Mouse (Mus musculus): ENCODE data around the gene Mef2d.

Mef2d gene

DNA sequence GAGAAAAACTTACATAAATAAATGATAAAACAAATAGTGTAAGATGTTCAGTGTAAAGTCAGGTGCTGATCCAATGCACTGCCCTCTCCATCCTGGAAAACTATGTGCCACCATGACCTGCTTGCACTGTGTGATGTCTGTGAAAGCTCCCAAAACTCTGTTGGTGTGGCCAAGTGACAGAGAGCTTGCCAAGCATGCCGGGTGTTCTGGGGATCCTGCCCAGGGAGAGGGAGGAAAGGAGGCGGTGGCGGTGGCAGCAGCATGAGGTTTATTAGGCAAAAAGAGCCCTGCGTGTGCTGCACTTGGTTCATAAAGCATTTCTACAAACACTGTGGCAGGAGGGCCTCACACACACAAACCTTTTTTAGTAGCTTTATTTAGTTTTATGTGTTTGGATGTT lies 39.2 kb downstream of the Mef2d start:
- DNase-seq (ENCODE audit: low spot score in 2 of 2), result peak in 1 of 2 experiments; percentile 40

DNA sequence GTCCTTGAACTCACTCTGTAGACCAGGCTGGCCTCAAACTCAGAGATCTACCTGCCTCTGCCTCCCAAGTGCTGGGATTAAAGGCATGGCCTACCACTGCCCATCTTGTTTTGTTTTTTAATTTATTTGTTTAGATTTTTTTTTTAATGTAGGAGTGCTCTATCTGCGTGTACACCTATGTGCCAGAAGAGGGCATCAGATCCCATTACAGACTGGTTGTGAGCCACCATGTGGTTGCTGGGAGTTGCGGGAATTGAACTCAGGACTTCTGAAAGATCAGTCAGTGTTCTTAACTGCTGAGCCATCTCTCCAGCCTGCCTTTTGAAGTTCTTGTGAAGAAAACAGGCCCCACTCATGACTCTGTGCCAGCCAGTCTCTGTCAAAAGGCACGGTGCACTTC lies 44.3 kb downstream of the Mef2d start:
- no peak for DNase-seq (ENCODE audit: low spot score in 2 of 2)

DNA sequence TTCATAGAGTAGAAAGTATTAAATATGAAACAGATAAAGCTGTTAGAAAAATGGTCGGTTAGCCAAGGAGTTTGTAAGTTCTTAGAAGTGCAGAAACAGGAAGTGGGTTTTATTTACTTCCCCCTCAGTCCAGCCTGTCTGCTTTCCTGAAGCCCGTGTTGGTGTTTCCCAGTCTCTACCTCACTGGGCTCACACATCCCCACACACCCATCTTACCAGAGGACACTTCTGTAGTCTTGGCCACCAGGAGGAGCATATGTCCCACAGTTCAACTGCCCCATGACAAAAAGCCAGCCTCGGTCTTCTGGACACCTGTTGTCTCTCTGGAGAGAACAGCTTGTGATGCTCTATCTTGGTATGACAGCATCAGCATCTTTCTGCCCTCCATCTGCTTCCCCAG lies 49.0 kb downstream of the Mef2d start:
- no peak for DNase-seq (ENCODE audit: low spot score in 2 of 2)

DNA sequence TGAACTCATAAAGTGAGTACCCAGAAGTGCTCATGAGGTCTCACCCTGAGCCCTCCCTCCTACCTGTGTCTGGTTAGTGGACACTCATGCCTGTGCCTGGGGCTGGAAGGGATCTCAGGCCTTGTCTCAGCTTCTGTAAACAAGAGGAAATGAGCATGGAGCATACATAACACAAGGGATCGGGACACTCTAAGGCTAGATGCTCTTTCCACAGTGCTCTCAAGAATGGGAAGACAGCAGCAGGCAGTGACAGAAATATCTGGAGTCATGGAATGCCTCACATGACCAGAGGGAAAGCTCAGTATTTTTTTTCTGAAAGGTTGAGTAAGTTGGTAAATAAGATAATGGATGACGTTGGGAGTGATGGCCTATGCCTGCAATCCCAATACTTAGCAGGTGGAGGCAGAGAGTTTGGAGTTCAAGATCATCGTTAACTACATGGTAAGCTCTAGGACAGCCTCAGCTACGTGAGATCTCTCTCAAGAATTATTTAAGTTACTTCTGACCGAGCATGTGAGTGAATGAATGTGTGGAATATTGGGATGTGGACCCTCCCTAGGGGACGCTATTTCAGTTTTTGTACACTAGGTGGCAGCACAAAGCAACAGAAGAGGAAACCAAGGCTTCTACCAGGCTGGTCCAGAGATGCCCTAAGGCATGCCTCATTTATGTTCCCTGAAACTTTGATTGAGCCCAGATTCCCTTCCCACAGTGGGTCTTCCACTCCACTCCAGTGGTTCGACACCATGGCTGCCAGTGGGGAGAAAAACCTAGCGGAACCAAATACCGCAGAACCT lies 49.8 kb downstream of the Mef2d start:
- no peak for DNase-seq (ENCODE audit: low spot score in 2 of 2)

DNA sequence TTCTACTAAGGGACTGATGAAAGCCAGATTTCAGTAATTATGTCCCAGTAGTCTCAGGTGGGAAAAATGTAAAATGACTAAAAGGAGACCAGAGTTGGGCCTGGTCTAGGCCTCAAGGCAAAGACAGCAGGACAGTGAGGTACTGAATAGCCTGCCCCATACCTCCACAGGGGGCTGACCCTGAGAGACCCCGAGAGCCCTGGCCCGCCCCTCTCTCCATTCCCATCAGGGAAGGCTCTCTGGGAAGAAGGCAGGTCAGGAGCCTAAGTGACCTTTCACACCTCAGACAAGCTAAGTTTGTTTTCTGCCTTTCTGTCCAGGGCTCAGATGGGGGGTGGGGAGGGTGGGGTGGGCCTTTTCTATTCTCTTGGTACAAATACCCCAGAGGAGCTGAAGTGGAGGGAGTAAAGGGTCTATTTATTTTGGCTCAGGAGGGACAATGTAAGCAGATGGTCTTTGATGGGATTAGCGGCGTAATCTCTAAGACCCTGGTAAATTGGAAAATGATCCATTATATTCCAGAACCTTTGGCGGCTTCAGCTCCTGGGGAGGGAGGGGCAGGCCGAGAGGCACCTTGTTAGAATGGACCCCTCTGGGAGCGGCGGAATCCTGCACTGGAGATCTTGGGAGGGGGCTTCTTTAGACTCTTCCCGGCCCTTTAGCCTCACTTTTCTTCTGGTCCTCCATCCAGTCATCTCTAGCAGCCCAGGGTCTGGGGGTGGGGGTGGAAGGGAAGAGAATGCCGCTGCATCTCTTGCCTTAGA lies 55.8 kb downstream of the Mef2d start:
- no peak for DNase-seq (ENCODE audit: low spot score in 2 of 2)

DNA sequence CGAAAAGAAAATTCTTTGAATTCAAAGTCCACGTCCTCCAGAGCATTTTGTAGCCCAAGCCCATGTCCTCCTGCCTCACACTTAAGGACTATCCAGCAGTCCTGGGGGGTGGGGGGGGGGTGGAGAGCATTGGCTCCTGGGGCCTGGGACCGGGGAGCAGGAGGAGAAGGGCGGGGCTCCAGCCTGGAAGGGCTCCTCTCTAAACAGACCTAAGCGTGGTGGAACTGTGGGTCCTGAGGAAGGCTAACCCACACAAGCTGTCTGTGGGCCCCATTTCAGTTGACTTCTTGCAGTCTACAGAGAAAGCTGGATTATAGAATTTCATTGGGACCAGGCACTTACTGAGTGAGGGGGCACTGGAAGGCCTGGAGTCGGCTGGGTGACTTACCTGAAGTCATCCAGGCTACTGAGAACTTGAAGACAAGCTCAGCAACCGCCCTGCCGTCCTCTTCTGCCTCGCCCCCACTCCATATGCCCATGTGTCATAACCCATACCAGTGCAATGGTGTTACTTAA lies 56.4 kb downstream of the Mef2d start:
- DNase-seq (ENCODE audit: low spot score in 2 of 2), result no peak

DNA sequence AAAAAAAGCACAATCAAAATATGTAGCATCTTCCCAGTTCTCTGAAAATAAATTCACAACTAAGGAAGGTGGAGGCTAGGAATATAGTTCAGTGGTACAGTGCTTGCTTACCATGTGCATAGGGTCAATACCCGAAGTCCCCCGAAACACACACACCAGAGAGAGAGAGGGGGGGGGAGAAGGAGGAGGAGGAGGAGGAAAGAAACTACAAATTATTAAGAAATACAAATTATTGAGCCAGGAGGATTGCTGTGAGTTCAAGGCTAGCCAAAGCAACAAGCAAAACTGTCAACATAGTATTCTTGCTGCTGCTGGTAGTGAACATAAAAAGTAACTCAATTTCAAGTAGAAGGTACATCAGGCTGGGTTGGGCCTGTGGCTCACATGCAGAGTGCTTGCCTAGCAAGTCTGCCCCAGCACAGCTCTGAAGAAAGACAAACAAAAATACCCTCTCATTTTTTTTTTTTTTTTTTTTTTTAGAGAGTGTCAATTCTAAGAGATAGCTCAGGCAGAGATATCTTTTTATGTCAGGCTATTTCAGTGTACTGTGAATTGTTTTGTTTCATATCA lies 57.5 kb downstream of the Mef2d start:
- DNase-seq (ENCODE audit: low spot score in 2 of 2), result no peak

DNA sequence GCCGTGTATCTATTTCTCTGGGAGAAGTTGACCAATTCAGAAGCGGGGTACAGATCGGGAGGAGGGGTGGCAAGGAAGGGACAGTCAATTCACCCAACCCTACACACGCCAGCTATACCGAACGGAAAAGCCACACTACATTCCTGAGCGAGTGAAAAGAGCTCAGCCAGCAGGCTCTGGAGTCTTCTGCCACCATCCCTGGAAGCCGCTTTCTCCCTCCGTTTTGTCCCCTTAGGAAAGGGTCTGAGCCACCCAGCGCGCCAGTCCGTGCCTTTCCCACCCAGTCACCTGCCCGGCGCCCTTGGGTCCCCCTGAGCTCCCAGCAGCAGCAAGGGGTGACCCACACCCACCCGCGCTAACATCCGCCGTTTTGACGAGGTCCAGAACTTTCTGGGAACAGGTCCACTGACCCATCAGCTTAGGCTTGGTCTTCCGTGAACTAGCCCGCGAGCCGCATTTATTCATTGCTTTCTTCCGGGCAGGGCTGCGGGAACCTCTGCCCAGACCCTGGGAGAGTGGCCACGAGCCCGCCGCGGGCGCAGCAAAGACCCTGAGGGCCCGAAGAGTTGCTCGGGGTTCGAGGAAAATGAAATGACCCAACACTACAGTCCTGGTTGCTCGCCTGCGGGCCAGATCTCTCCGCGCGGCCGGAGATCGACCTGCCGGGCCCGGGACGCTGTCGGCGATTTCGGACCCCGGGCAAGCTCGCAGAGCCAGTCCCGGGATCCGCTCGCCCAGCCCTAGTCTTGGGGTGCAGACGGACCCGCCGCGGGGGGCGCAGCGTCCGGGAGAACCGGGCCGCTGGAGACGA lies 58.2 kb downstream of the Mef2d start:
- peak in 1 of 2 experiments; percentile 6 for DNase-seq (ENCODE audit: low spot score in 2 of 2)

DNA sequence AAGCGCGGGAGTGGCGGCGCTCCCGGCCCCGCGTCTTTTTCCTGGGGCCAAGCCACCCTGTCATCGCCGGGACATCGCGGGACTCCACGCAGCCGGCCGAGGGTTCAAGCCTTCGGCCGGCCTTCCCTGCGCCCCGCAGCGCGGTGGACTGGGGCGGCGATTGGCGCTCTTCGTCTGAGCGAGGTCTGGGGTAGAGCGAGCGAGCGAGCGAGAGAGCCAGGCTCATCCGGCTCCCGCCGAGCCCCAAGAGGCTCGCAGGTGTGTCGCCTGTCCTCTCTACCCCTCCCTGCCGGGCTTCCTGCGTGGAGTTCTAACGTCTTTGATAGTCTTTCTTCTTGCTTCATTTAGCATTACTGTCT lies 58.8 kb downstream of the Mef2d start:
- DNase-seq (ENCODE audit: low spot score in 2 of 2), result no peak

DNA sequence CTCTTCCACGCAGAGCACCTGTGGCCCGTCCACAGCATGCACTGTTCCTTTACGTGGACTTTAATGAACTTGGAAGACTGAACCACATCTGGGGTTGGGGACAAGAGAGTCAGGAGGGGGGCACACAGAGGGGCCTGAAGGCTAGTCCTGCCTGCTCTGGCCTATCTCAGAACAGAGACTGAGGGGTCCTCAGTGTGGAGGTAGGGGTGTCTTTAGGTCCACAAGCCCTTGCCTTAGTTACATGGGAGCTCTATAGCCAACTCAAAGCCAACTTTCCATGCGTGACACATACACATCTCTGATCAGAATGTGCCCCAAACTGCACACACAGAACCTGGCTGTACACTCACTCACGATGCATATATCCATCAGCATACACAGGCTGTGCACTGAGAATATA lies 59.5 kb downstream of the Mef2d start:
- no peak for DNase-seq (ENCODE audit: low spot score in 2 of 2)

DNA sequence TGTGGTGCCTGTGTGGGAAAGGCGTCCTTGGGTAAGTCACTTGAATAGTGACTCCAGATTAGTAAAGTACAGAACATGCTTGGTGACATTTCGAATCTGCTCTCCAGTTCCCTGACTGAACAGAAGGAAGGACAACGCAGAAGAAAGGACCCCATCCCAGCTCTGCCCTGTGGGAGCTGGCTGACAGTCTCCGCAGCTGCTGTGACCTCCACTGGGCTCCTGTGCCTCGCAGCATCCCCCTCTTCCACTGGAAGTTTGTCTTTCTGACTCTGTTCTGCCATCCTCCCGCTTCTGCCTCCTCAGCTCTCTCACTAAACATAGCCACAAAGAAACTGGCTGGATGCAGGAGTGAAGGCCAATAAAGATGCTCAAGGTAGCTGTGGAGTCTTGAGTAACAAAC lies 60.8 kb downstream of the Mef2d start:
- no peak for DNase-seq (ENCODE audit: low spot score in 2 of 2)

DNA sequence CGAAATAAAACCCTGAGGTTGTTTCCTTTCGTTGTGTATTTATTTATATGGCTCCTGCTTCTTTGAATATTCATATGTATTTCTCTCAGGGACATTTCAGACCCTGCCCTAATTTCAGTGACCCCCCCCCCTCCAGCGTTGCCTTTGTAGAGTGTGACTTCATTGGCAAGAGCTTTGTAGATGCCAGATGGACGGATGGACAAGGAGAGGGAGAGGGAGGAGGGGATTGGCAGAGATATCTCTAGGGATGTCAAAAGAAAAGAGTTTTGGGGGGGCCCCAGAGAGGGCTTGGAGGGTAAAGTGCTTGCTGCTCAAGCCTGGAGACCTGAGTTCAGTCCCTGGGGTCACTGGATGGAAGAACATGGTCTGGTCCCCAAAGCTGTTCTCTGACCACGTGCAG lies 61.3 kb downstream of the Mef2d start:
- no peak for DNase-seq (ENCODE audit: low spot score in 2 of 2)

DNA sequence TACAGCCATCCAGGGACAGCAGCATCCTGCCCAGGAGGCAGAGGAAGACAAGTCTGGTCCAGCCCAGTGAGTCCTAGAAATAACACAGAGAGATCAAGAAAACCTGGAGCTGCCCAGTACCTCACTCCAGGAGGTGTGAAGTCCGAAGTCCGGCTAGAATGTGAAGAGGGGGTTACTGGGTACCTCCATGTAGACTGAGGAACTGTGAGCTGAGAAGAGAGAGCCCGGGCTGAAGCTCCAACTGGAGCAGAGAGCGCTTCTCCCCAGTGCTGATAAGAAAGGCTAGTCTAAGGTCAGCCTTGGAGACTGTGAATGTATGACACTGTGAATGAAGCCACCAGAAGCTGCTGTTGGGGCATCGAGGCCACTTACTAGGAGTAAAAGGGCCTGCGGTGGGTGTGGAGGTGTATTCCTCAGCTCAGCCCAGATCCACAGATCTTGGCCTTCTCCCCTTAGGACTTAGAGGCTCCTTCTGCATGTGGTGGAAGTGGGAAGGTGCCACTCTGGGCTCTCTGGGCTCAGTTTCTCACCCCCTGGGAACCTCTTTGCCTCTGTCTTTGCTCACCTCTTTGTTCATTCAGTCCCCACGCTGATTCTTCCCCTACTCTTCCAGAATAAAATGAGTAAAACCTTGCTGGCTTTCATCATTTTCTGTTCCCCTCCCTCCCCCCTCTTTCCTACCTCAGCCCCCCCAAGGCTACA lies 62.0 kb downstream of the Mef2d start:
- no peak for DNase-seq (ENCODE audit: low spot score in 2 of 2)

DNA sequence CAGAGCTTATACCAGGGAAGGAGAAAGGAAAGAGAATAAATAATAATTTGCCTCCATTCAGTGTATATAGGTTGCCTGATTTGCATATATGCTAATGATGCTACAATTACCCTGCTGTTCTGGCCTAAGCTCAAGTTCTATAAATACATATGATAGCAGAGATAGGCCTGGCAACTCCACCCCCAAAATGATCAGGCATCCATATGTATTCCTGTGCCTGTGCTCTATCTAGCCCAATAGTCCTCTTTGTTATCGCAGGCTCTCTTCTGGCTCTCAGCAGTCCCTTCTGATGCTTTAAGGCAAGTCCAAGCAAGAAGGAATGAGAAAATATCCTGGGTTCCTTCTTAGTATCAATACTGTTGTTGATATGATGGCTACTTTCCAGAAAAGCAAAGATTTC lies 62.6 kb downstream of the Mef2d start:
- no peak for DNase-seq (ENCODE audit: low spot score in 2 of 2)

DNA sequence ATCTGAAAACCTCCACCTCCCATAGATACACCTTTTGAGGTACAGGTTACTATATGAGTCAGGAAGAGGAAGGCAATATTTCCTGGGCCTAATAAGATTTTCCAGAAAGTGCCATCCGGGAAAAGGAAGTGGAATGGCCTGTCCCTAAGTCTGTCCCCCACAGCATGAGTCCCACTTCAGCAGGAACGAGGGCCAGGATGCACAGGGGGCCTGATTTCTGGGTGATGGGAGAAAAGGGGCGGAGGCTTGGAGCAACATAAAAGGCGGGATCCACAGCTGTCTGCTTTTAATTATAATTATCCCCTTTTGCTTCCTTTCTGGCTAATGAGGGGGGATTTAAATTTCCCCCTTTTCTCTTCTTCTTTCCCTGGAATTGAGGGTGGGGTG lies 63.0 kb downstream of the Mef2d start:
- DNase-seq (ENCODE audit: low spot score in 2 of 2), result no peak

DNA sequence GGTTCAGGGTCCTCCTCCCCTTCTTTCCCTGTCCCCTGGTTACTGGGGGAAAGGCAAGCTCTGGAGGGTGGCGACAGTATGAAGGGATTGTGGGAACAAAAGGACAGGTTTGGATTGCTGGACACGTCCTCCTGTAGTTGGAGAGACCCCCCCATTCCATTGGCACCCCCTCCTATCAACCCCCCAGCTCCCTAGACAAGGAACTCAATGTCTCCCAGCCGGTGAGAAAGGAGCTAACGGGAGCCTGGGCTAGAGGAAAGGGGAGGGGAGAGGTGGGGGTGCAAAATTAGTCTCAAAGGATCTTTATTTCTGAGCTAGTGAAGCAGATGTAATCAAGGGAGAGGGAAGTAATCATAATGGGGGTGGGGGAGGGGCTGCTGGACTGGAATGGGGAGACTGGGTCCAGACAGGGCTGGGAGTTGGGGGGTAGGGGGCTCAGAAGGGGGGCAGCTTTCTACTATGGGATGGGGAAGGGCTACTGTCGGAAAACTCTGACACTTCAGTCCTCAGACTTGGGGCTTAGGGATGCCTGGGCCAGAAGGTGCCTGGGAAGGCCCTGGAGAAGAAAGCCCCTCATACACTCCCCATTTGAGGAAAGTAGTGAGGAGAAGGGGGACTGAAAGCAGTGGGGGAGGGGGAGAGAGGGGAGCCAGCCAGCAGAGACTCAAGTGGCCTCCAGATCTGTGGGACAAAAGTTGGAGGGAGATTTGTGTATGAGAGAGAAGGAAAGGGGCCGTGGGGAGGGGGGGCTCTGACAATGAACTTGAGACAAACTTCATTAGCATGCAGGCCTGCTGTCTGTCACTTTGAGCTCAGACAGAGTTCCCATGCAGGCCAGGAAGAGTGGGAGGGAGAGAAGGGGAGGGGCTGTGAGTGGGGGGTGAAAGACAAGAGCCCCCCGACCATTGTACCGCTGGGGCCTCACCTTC lies 63.7 kb downstream of the Mef2d start:
- DNase-seq (ENCODE audit: low spot score in 2 of 2), result no peak

DNA sequence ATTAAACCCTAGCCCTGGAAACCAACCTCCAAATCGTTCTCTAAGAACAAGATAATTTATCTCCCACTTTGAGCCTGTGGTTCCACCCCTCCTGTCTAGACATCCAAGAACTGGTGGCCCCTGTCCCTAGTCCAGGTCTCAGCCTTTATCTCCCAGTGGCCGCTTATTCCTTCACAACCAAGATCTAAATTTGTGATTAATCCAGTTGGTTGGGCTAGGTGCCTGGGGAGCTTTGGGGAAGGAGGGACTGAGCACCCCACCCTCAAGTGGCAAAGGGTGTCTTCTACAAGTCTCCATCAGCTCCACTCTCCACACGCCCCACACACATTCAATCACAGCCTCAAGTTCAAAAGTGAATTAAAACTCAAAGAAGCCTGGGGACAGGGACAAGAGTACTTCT lies 64.3 kb downstream of the Mef2d start:
- no peak for DNase-seq (ENCODE audit: low spot score in 2 of 2)

DNA sequence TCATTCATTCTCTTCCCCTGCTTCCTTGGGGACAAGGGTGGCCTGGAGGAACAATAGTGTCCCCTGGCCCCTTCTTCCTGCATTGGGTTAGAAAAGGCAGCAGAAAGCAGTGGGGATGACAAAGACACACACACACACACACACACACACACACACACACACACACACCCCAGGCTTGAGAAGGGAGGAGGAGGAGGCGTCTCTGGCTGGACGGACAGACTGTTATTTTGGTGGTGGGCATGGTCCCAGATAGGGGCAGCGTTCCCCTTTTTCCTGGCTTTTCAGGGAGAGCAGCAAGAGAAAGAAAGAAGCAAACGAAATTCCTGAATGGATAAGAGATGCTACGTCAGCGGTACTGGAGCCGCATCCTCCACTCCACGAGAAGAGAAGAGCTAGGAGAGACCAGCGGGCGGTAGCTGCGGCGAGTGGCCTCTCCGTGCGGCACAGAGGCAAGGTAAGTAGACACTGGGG lies 64.8 kb downstream of the Mef2d start:
- DNase-seq (ENCODE audit: low spot score in 2 of 2), result no peak

DNA sequence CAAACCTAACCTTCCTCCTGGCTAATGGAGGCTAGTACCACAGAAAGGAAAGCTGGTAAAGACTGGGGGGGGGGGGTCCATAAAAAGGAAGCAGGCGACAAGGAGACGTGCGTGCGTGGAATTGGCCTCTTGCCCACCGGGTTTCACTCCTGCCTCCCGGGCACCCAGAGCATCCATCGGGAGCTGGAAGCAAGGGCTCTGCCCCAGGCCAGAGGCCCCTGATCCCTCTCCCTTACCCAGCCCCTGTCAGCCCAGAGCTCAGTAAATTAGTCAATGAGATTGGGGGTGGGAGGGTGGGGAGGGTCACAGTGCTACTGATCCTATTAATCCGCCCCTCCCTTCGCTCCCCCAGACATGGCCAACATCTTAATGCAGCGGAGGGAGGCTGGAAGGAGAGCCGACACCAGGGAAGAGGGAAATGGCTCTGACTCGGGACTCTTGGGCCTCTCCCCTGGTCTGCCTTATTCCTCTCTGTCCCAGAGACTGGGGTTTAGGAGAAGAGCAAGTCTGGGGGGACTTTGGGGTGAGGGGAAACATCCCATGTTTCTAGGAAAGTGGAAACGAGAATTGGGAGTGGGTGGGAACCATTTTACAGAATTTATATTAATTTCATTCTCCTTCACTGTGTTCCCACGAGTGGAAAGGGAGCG lies 65.4 kb downstream of the Mef2d start:
- no peak for DNase-seq (ENCODE audit: low spot score in 2 of 2)
